Mouse (Mus musculus): ENCODE measurements around the gene Snw1. TPM values are rescaled to one million over a fixed set of nuclear protein-coding genes. Genes with fewer than 3 reads are reported as not detected.

Snw1 gene
- total RNA-seq, 1 experiment: 85.1 TPM

- peaks cover 0 to 5% of the 10 kb centered on the region in 2 experiments; a peak in 1 of 4 replicates for H3K4me1 ChIP-seq (ENCODE audit: control insufficient read depth in 2 of 2, insufficient read depth in 2 of 2, low read length in 2 of 2, poor library complexity in 1 of 2)
Observed at GRCm38 (mm10) chr12:87474756-87475155, 2.7 kb upstream of the Snw1 start.

GRCm38 (mm10) chr12:87471421-87471963 lies 582 bp downstream of the Snw1 start:
- H3K4me3 ChIP-seq (ENCODE audit: insufficient read depth in 1 of 2, low read depth in 1 of 2, low read length in 2 of 2, poor library complexity in 1 of 2, severe bottlenecking in 1 of 2): peak overlapping the region; percentile 76 to 90
- DNase-seq (ENCODE audit: low read depth, low spot score): no peak
- H3K9me3 ChIP-seq (ENCODE audit: control insufficient read depth, insufficient read depth, low read depth, low read length): no peaks in the 10 kb centered on the region
- H3K27ac ChIP-seq (ENCODE audit: insufficient read depth, low read depth, low read length, poor library complexity, severe bottlenecking): peak overlapping the region; percentile 73
- H3K9ac ChIP-seq (ENCODE audit: insufficient read depth, low read depth, low read length, poor library complexity, severe bottlenecking): peak overlapping the region; percentile 94
- in situ Hi-C loops (cut with MboI; ENCODE audit: low sequenced_read_pairs in 2 of 2, unreplicated experiment in 2 of 2): no loop called here
- H3K36me3 ChIP-seq (ENCODE audit: control insufficient read depth, insufficient read depth, low read length, poor library complexity, severe bottlenecking): peaks cover 13% of the 10 kb centered on the region
- peaks cover 0 to 5% of the 10 kb centered on the region in 2 experiments; a peak in 1 of 4 replicates for H3K4me1 ChIP-seq (ENCODE audit: control insufficient read depth in 2 of 2, insufficient read depth in 2 of 2, low read length in 2 of 2, poor library complexity in 1 of 2)
- TF ChIP-seq ZNF384 (IDR thresholded peaks at IDR 0.05; ENCODE audit: low read depth, low read length) (no peak; the same call in 1 of the 2 replicates), CHD2 (IDR thresholded peaks at IDR 0.05; ENCODE audit: low read depth, low read length) (no peak), MAFK (IDR thresholded peaks at IDR 0.05; ENCODE audit: insufficient read depth, low read depth, low read length) (no peak), HCFC1 (IDR thresholded peaks at IDR 0.05; ENCODE audit: borderline replicate concordance, insufficient read depth, low read length) (no peak), ZC3H11A (IDR thresholded peaks at IDR 0.05; ENCODE audit: borderline replicate concordance, low read depth, low read length) (no peak)

More at GRCm38 (mm10) chr12:87474756-87475155, 2.7 kb upstream of the Snw1 start:
- H3K9ac ChIP-seq (ENCODE audit: insufficient read depth, low read depth, low read length, poor library complexity, severe bottlenecking): no peak overlapping the region
- H3K9me3 ChIP-seq (ENCODE audit: control insufficient read depth, insufficient read depth, low read depth, low read length): no peaks in the 10 kb centered on the region
- H3K36me3 ChIP-seq (ENCODE audit: control insufficient read depth, insufficient read depth, low read length, poor library complexity, severe bottlenecking): peaks cover 6% of the 10 kb centered on the region
- in situ Hi-C loops (cut with MboI; ENCODE audit: low sequenced_read_pairs in 2 of 2, unreplicated experiment in 2 of 2): no loop called here
- H3K27ac ChIP-seq (ENCODE audit: insufficient read depth, low read depth, low read length, poor library complexity, severe bottlenecking): no peak overlapping the region
- no peak for TF ChIP-seq MAFK (IDR thresholded peaks at IDR 0.05; ENCODE audit: insufficient read depth, low read depth, low read length)
- DNase-seq (ENCODE audit: low read depth, low spot score): no peak
- no peak overlapping the region for H3K4me3 ChIP-seq (ENCODE audit: insufficient read depth in 1 of 2, low read depth in 1 of 2, low read length in 2 of 2, poor library complexity in 1 of 2, severe bottlenecking in 1 of 2)

- DNase-seq (ENCODE audit: low read depth, low spot score): no peak
- in situ Hi-C loops (cut with MboI; ENCODE audit: low sequenced_read_pairs in 2 of 2, unreplicated experiment in 2 of 2): no loop called here
Observed at GRCm38 (mm10) chr12:87470263-87471136, 1.6 kb downstream of the Snw1 start.

GRCm38 (mm10) chr12:87464678-87465297 lies 7.3 kb downstream of the Snw1 start:
- H3K4me3 ChIP-seq (ENCODE audit: insufficient read depth in 1 of 2, low read depth in 1 of 2, low read length in 2 of 2, poor library complexity in 1 of 2, severe bottlenecking in 1 of 2): no peak overlapping the region

More at GRCm38 (mm10) chr12:87470263-87471136, 1.6 kb downstream of the Snw1 start:
- TF ChIP-seq CHD2 (IDR thresholded peaks at IDR 0.05; ENCODE audit: low read depth, low read length) (no peak), HCFC1 (IDR thresholded peaks at IDR 0.05; ENCODE audit: borderline replicate concordance, insufficient read depth, low read length) (no peak), MAFK (IDR thresholded peaks at IDR 0.05; ENCODE audit: insufficient read depth, low read depth, low read length) (no peak), ZC3H11A (IDR thresholded peaks at IDR 0.05; ENCODE audit: borderline replicate concordance, low read depth, low read length) (no peak), ZNF384 (IDR thresholded peaks at IDR 0.05; ENCODE audit: low read depth, low read length) (no peak)
- peak overlapping the region; percentile 76 to 90 for H3K4me3 ChIP-seq (ENCODE audit: insufficient read depth in 1 of 2, low read depth in 1 of 2, low read length in 2 of 2, poor library complexity in 1 of 2, severe bottlenecking in 1 of 2)
- peaks cover 13% of the 10 kb centered on the region for H3K36me3 ChIP-seq (ENCODE audit: control insufficient read depth, insufficient read depth, low read length, poor library complexity, severe bottlenecking)
- H3K4me1 ChIP-seq (ENCODE audit: control insufficient read depth in 2 of 2, insufficient read depth in 2 of 2, low read length in 2 of 2, poor library complexity in 1 of 2): peaks cover 0 to 5% of the 10 kb centered on the region in 2 experiments; a peak in 1 of 4 replicates
- H3K27ac ChIP-seq (ENCODE audit: insufficient read depth, low read depth, low read length, poor library complexity, severe bottlenecking): no peak overlapping the region
- peak overlapping the region; percentile 38 for H3K9ac ChIP-seq (ENCODE audit: insufficient read depth, low read depth, low read length, poor library complexity, severe bottlenecking)
- no peaks in the 10 kb centered on the region for H3K9me3 ChIP-seq (ENCODE audit: control insufficient read depth, insufficient read depth, low read depth, low read length)

More at GRCm38 (mm10) chr12:87464678-87465297, 7.3 kb downstream of the Snw1 start:
- Histone ChIP-seq H3K27ac (ENCODE audit: insufficient read depth, low read depth, low read length, poor library complexity, severe bottlenecking) (no peak overlapping the region), H3K9ac (ENCODE audit: insufficient read depth, low read depth, low read length, poor library complexity, severe bottlenecking) (no peak overlapping the region), H3K9me3 (ENCODE audit: control insufficient read depth, insufficient read depth, low read depth, low read length) (no peaks in the 10 kb centered on the region), H3K4me1 (ENCODE audit: control insufficient read depth in 2 of 2, insufficient read depth in 2 of 2, low read length in 2 of 2, poor library complexity in 1 of 2) (no peaks in the 10 kb centered on the region), H3K36me3 (ENCODE audit: control insufficient read depth, insufficient read depth, low read length, poor library complexity, severe bottlenecking) (peaks cover 26% of the 10 kb centered on the region)
- no peak for DNase-seq (ENCODE audit: low read depth, low spot score)
- in situ Hi-C loops (cut with MboI; ENCODE audit: low sequenced_read_pairs in 2 of 2, unreplicated experiment in 2 of 2): no loop called here
- no peak for TF ChIP-seq ZC3H11A (IDR thresholded peaks at IDR 0.05; ENCODE audit: borderline replicate concordance, low read depth, low read length)
- no peak for TF ChIP-seq ZNF384 (IDR thresholded peaks at IDR 0.05; ENCODE audit: low read depth, low read length)
- TF ChIP-seq CHD2 (IDR thresholded peaks at IDR 0.05; ENCODE audit: low read depth, low read length): no peak
- no peak for TF ChIP-seq HCFC1 (IDR thresholded peaks at IDR 0.05; ENCODE audit: borderline replicate concordance, insufficient read depth, low read length)
- TF ChIP-seq MAFK (IDR thresholded peaks at IDR 0.05; ENCODE audit: insufficient read depth, low read depth, low read length): no peak

All from ES-E14 (cell line).